Mouse (Mus musculus) kidney, embryonic 16.5 days (tissue): ENCODE measurements around the gene Ankrd11. TPM values are rescaled to one million over a fixed set of nuclear protein-coding genes. Genes with fewer than 3 reads are reported as not detected.

Experiments
- ATAC-seq: fragments of 200-750 bp; cut with Nextera tagmentation; 2 replicates; pipeline ENCODE4 v1.8.0; 2017; ENCODE audit warnings: moderate TSS enrichment; ENCODE audit not compliant: low FRiP score, low TSS enrichment
- H3K27ac ChIP-seq: fragments of 300-500 bp; sonication (generic); 2 replicates; pipeline ENCODE4 v1.5.1; 2014; ENCODE audit warnings: low read length
- H3K27me3 ChIP-seq: fragments of 300-500 bp; sonication (generic); 2 replicates; pipeline ENCODE4 v1.6.1; 2014; ENCODE audit warnings: low read length, control low read depth, mixed read lengths; ENCODE audit not compliant: insufficient read depth
- H3K36me3 ChIP-seq: fragments of 300-500 bp; sonication (generic); 2 replicates; pipeline ENCODE4 v1.6.1; 2014; ENCODE audit warnings: low read length, control low read depth, mixed read lengths; ENCODE audit not compliant: insufficient read depth
- H3K4me1 ChIP-seq: fragments of 300-500 bp; sonication (generic); 2 replicates; pipeline ENCODE4 v1.6.1; 2014; ENCODE audit warnings: low read length, control low read depth, mixed read lengths; ENCODE audit not compliant: insufficient read depth
- H3K4me2 ChIP-seq: fragments of 300-500 bp; sonication (generic); replicated peaks from 2 replicates; pipeline ENCODE4 v1.6.1; 2014; ENCODE audit warnings: low read depth, low read length
- H3K4me3 ChIP-seq: fragments of 300-500 bp; sonication (generic); 2 replicates; pipeline ENCODE4 v1.5.1; 2014; ENCODE audit warnings: mild to moderate bottlenecking, low read length
- H3K9ac ChIP-seq: fragments of 300-500 bp; sonication (generic); replicated peaks from 2 replicates; pipeline ENCODE4 v1.6.1; 2014; ENCODE audit warnings: low read length
- H3K9me3 ChIP-seq: fragments of 300-500 bp; sonication (generic); 2 replicates; pipeline ENCODE4 v1.6.1; 2016; ENCODE audit warnings: low read length, control low read depth
- WGBS: fragments of 180-500 bp; shearing (Covaris S2); extraction: QIAGEN DNeasy Blood & Tissue Kit; methylation state at CpG from one replicate; pipeline ENCODE4 v1.1.7; 2014; 5-methylcytosine and 5-hydroxymethylcytosine counted together
- polyA plus RNA-seq: library from polyadenylated mRNA; unstranded; fragments of >200 nt; fragmentation: Nextera tagmentation; extraction: Ambion mirVana; gene quantifications from 2 replicates; pipeline ENCODE4 v1.2.1, GENCODE M21; 2015

Ankrd11 gene
- polyA plus RNA-seq, 1 experiment from 2014 or later = 25.6 TPM

DNA sequence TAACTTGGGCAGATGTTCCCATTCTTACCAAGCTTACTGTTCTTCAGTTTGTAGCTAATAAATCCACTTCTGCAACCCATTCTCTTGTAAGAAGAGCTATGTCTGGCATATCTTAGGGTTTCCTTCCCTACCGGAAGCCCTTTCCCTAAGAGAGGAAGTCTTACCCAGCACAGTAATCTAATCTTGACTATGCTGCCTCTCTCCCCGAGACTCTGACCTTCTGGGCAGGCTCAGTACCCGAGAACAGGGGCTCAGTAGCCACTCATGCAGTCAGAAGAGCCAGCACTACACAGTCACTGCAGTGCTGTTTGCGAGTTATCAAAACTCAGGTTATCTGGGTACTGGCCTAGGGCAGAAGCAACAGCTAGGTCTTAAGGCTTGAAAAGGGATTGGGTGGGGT, 144.1 kb downstream of the Ankrd11 start:
- no peaks in the 10 kb centered on the region for H3K9me3 ChIP-seq
- no peaks in the 10 kb centered on the region for H3K4me1 ChIP-seq
- ATAC-seq = no peak
- H3K9ac ChIP-seq = no peak overlapping the region
- peaks cover 56% of the 10 kb centered on the region for H3K36me3 ChIP-seq
- no peak overlapping the region for H3K4me2 ChIP-seq
- H3K27me3 ChIP-seq = no peaks in the 10 kb centered on the region
- 87% methylated on average over 4 of the region's 4 CpGs for WGBS
- no peak overlapping the region for H3K27ac ChIP-seq
- H3K4me3 ChIP-seq = no peak overlapping the region

DNA sequence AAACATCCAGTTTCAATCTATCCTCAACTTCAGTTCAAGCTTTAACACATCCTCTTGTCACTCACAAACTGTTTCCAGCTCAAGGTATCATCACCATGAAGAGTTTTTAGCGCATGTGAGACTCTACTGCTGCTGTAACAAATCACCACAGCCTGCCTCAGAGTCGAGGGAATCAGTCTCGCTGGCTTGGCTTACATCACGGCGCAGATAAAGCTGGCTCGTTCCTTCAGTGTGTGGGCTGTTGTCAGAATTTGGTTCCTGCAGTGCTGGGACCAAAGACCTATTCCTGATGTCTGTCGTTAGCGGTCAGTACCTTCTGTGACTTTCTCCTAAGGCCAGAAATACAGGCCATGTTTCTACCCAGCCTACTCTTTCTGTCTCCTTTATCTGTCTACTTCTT, 144.9 kb downstream of the Ankrd11 start:
- peaks cover 64% of the 10 kb centered on the region for H3K36me3 ChIP-seq
- no peaks in the 10 kb centered on the region for H3K9me3 ChIP-seq
- 93% methylated on average over 8 of the region's 8 CpGs for WGBS
- no peaks in the 10 kb centered on the region for H3K4me1 ChIP-seq
- H3K9ac ChIP-seq = no peak overlapping the region
- H3K27me3 ChIP-seq = no peaks in the 10 kb centered on the region
- no peak overlapping the region for H3K4me2 ChIP-seq
- H3K27ac ChIP-seq = no peak overlapping the region
- ATAC-seq = no peak
- no peak overlapping the region for H3K4me3 ChIP-seq

DNA sequence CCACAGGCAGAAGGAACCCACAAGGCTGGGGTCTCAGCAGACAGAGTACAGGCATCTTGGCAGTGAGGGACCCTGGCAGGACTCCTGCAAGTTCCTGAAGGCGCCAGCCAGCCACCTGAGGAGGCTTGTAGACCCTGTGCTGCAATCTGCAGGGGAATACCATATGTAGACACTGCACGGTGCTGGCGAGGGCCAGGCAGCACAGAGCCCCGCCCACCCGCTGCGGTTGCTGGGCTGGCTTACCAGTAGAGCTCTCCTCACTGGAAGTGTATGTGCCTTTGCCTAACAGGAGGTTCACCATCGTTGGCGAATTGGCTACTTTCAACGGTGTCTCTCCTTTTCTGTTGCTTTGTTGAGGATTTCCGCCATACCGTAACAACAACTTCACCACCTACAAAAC, 145.8 kb downstream of the Ankrd11 start:
- WGBS = 93% methylated on average over 11 of the region's 11 CpGs
- H3K27me3 ChIP-seq = no peaks in the 10 kb centered on the region
- peaks cover 73% of the 10 kb centered on the region for H3K36me3 ChIP-seq
- H3K9me3 ChIP-seq = no peaks in the 10 kb centered on the region
- ATAC-seq = no peak
- H3K27ac ChIP-seq = no peak overlapping the region
- no peak overlapping the region for H3K9ac ChIP-seq
- no peak overlapping the region for H3K4me3 ChIP-seq
- no peaks in the 10 kb centered on the region for H3K4me1 ChIP-seq
- H3K4me2 ChIP-seq = no peak overlapping the region

DNA sequence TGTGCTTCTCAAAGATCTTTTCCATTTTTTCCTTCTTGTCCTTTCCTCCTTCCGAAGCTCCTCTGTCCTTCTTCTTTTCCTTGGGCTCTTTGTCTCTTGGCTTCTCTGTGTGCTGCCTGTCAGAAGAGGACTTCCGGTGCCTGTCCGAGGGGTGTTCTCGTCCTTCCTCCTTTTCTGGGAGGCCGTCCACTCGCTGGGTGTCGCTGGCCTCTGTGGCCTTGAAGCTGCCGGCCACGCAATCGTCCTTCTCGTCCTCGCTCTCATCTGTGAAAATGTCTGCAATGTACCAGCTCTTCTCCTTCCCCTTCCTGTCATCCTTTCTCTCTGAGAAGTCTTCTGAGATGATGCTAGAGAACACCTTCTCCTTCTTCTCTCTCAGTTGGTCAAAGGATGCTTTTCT, 148.6 kb downstream of the Ankrd11 start:
- peaks cover 88% of the 10 kb centered on the region for H3K36me3 ChIP-seq
- ATAC-seq = no peak
- no peak overlapping the region for H3K27ac ChIP-seq
- H3K9me3 ChIP-seq = no peaks in the 10 kb centered on the region
- 88% methylated on average over 12 of the region's 12 CpGs for WGBS
- no peaks in the 10 kb centered on the region for H3K4me1 ChIP-seq
- no peak overlapping the region for H3K4me2 ChIP-seq
- no peaks in the 10 kb centered on the region for H3K27me3 ChIP-seq
- H3K9ac ChIP-seq = no peak overlapping the region
- no peak overlapping the region for H3K4me3 ChIP-seq

- 90% methylated on average over 12 of the region's 12 CpGs for WGBS
- H3K9me3 ChIP-seq = no peaks in the 10 kb centered on the region
- no peak overlapping the region for H3K27ac ChIP-seq
- no peaks in the 10 kb centered on the region for H3K27me3 ChIP-seq
- no peak overlapping the region for H3K9ac ChIP-seq
- H3K36me3 ChIP-seq = peaks cover 88% of the 10 kb centered on the region
- H3K4me2 ChIP-seq = no peak overlapping the region
- H3K4me3 ChIP-seq = no peak overlapping the region
- H3K4me1 ChIP-seq = no peaks in the 10 kb centered on the region
- ATAC-seq = no peak
Observed at GRCm38 (mm10) chr8:122891440-122891839, 150.6 kb downstream of the Ankrd11 start.

DNA sequence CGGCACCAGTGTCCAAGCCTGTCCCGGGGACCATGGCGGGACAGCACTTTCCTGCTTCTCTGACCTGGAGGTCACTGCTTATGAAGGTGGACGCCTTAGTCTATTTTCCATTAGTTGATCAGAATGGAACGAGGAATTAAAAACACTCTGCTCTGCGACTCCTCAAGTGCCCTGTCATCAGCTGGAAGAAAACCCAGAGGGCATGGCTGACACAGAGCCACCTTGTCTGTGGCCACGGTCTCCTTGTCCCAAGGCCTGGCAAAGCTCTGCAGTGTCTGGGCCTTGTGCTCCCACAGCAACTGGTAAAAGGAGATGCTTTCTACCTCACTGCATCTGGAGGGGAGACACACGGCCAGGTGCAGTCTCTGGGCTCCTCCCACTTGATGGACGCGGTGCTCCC, 158.4 kb downstream of the Ankrd11 start:
- H3K4me1 ChIP-seq = no peaks in the 10 kb centered on the region
- peaks cover 62% of the 10 kb centered on the region for H3K36me3 ChIP-seq
- ATAC-seq = no peak
- no peak overlapping the region for H3K4me2 ChIP-seq
- no peaks in the 10 kb centered on the region for H3K9me3 ChIP-seq
- H3K27ac ChIP-seq = no peak overlapping the region
- no peak overlapping the region for H3K9ac ChIP-seq
- no peak overlapping the region for H3K4me3 ChIP-seq
- H3K27me3 ChIP-seq = no peaks in the 10 kb centered on the region
- WGBS = 83% methylated on average over 10 of the region's 10 CpGs

- WGBS = 53% methylated on average over 3 of the region's 3 CpGs
- Histone ChIP-seq H3K27ac (no peak overlapping the region), H3K36me3 (peaks cover 31% of the 10 kb centered on the region), H3K4me1 (no peaks in the 10 kb centered on the region), H3K4me3 (no peak overlapping the region), H3K9ac (no peak overlapping the region), H3K27me3 (no peaks in the 10 kb centered on the region), H3K9me3 (no peaks in the 10 kb centered on the region), H3K4me2 (no peak overlapping the region)
- no peak for ATAC-seq
Observed at GRCm38 (mm10) chr8:122880302-122880701, 161.8 kb downstream of the Ankrd11 start.

- Histone ChIP-seq H3K27me3 (no peaks in the 10 kb centered on the region), H3K4me2 (no peak overlapping the region), H3K27ac (no peak overlapping the region), H3K4me3 (no peak overlapping the region), H3K36me3 (peaks cover 12% of the 10 kb centered on the region), H3K4me1 (no peaks in the 10 kb centered on the region), H3K9me3 (no peaks in the 10 kb centered on the region), H3K9ac (no peak overlapping the region)
- 83% methylated on average over 3 of the region's 3 CpGs for WGBS
- ATAC-seq = no peak
Observed at GRCm38 (mm10) chr8:122878231-122878630, 163.8 kb downstream of the Ankrd11 start.

GRCm38 (mm10) chr8:122875186-122875585, 166.9 kb downstream of the Ankrd11 start:
- Histone ChIP-seq H3K4me3 (no peak overlapping the region), H3K36me3 (no peaks in the 10 kb centered on the region), H3K4me1 (0 out of 2 replicates have a peak, but pooled peaks cover 2% of the 10 kb centered on the region), H3K27ac (no peak overlapping the region), H3K4me2 (no peak overlapping the region), H3K9me3 (no peaks in the 10 kb centered on the region), H3K27me3 (no peaks in the 10 kb centered on the region), H3K9ac (no peak overlapping the region)
- 55% methylated on average over 5 of the region's 5 CpGs for WGBS
- ATAC-seq = no peak

DNA sequence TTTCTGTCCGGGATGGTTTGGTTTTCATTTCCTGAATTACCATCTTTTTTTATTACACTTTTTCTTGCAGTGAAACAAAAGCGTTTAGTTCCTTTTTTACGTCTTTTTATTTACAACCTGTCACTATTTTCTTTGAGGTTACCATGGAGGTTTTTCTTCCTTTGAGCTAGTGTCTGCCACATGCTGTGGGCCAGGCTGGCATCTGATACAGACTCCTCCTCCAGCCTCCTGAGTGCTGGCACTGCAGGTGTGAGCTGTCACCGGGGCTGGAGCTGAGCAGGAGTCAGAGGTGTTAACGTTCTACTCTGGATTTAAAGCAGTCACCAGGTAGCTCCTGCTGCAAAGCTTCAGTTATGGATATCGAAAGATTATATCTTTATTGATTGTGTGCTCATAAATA, 168.9 kb downstream of the Ankrd11 start:
- H3K27ac ChIP-seq = no peak overlapping the region
- no peaks in the 10 kb centered on the region for H3K9me3 ChIP-seq
- no peak for ATAC-seq
- no peaks in the 10 kb centered on the region for H3K27me3 ChIP-seq
- H3K9ac ChIP-seq = no peak overlapping the region
- H3K36me3 ChIP-seq = no peaks in the 10 kb centered on the region
- H3K4me1 ChIP-seq = 0 out of 2 replicates have a peak, but pooled peaks cover 2% of the 10 kb centered on the region
- H3K4me2 ChIP-seq = no peak overlapping the region
- H3K4me3 ChIP-seq = no peak overlapping the region
- WGBS = 27% methylated on average over 6 of the region's 6 CpGs
